21 mouse cellular contexts compared by ENCODE assay signal in genomic region chr19:28897497-28897896, GRCm38 (mm10).
A peak's percentile ranks its signal among the peaks of the same experiment; 100 is the strongest.
DNase-seq lines count a peak whose midpoint lies in the region; ATAC-seq and TF ChIP-seq lines count a peak whose summit lies in the region.
"Had no signal": no experiment of that assay in that cellular context is flagged by ENCODE, and none has a peak within 500 bp of the region (broad histone marks: within the 10 kb centered on the region; RNA-seq: fewer than 3 reads in every experiment).

No protein-coding gene starts in this region.

- intact Hi-C loops in left cerebral cortex, adult 2 months (cut with DNase I), result loop anchor here (2.0 kb wide), 1 partner anchor 67 kb away; no protein-coding TSS in a partner anchor
- intact Hi-C loops in left cerebral cortex, postnatal 14 days (cut with DNase I), result no loop called here

- H3K27ac ChIP-seq in left cerebral cortex, adult 2 months, result peak overlapping the region; percentile 81
- peak overlapping the region; percentile 6 for H3K27ac ChIP-seq in cortical plate, adult 2 months (ENCODE audit: insufficient read depth, low read length)
- H3K27ac ChIP-seq: forebrain, embryonic 10.5 days; gastrocnemius, adult 2 months; hindbrain, embryonic 13.5 days had no signal

- H3K4me1 ChIP-seq in cortical plate, adult 2 months (ENCODE audit: control insufficient read depth, insufficient read depth, low read length), result peaks cover 12% of the 10 kb centered on the region

- DNase-seq in frontal cortex, postnatal 25 days (ENCODE audit: low spot score in 2 of 2), result no peak
- no peak for DNase-seq in left cerebral cortex, adult 2 months (ENCODE audit: extremely low spot score in 1 of 2, low spot score in 2 of 2)
- DNase-seq in left cerebral cortex, postnatal 14 days (ENCODE audit: low spot score in 2 of 2), result no peak
- DNase-seq in right cerebral cortex, adult 2 months (ENCODE audit: low spot score in 2 of 2), result peak; percentile 43 to 48
- DNase-seq in right cerebral cortex, postnatal 10 days (ENCODE audit: low spot score in 2 of 2), result no peak
- DNase-seq in adrenal gland, postnatal 25 days, result no peak
- DNase-seq: adrenal gland, postnatal 10 days; B cell, adult 2 months; cerebellum, adult 11-12 months; cerebellum, adult 8-10 months; cerebellum, postnatal 10 days; cerebellum, postnatal 36 days; gastrocnemius, adult 2 months; gastrocnemius, postnatal 14 days; heart, adult 11 months had no signal

- no peak for TF ChIP-seq CTCF in left cerebral cortex, adult 2 months (IDR thresholded peaks at IDR 0.05)
- no peak for TF ChIP-seq CTCF in cortical plate, adult 2 months (IDR thresholded peaks at IDR 0.05; ENCODE audit: extremely low read depth, insufficient read depth, low read length)

- peak; percentile 66 for ATAC-seq in frontal cortex, adult (ENCODE audit: low TSS enrichment)
- ATAC-seq: inflammation-experienced regulatory T-cells, adult 6 months; Patski had no signal

- no peak for TF ChIP-seq POLR2A in cortical plate, adult 2 months (IDR thresholded peaks at IDR 0.05; ENCODE audit: extremely low read depth, insufficient read depth, low read length)

- no peak overlapping the region for H3K4me3 ChIP-seq in left cerebral cortex, adult 2 months
- no peak overlapping the region for H3K4me3 ChIP-seq in cortical plate, adult 2 months (ENCODE audit: insufficient read depth, low read length)
- H3K4me3 ChIP-seq: forebrain, embryonic 10.5 days; gastrocnemius, adult 2 months; hindbrain, embryonic 13.5 days had no signal

Comparison
In these comparisons a context has a peak if more than half of its experiments do, and no peak if none do; other contexts are left out.
1. DNase-seq: peak in right cerebral cortex, adult 2 months (2 of 2); none in frontal cortex, postnatal 25 days (0 of 2), left cerebral cortex, adult 2 months (0 of 2), left cerebral cortex, postnatal 14 days (0 of 2), right cerebral cortex, postnatal 10 days (0 of 2) and adrenal gland, postnatal 25 days (single experiment).